Mouse (Mus musculus) kidney, postnatal 25 days (tissue): Measurements from ENCODE around the gene Zfc3h1.
A peak's percentile ranks its signal among the peaks of the same experiment; 100 is the strongest.

Source experiments
- DNase-seq, 2 experiments: peaks; one replicate each; pipeline ENCODE4 v3.0.0; 2021; ENCODE audit warnings: mixed read lengths in 2 of 2

Gene Zfc3h1

DNA sequence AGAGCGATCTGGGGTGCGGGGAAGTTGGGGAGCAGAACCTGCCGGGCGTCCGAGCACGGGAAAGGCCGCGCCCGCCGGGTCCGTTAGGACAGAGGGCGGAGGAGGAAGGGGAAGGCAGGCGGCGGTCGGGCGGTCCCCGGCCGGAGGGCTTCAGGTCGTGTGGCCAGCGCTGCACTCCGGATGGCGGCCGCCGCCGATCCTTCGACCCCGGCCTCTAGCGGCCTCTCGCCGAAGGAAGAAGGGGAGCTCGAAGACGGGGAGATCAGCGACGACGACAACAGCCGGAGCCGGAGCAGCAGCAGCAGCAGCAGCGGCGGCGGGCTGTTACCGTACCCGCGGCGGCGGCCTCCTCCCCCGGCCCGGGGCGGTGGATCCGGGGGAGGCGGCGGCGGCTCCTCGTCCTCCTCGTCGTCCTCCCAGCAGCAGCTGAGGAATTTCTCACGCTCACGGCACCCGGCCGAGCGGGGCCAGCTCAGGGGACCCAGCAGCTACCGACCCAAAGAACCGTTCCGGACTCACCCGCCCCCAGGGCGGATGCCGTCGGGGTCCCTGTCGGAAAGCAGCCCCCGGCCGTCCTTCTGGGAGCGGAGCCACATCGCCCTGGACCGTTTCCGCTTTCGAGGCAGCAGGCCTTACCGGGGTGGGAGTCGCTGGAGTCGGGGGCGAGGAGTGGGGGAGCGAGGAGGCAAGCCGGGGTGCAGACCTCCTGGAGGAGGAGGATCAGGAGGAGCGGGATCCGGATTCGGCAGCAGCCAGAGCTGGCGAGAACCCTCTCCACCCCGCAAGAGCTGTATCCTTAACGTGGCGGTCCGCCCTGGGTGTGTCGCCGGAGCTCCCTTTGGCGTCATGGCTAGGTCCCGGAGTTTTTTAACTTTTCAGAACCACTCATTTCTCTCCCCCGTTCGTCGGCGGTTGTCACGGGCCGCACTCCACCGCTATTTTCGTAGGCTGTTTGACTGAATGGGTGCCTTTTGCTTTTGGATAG, 551 bp downstream of the Zfc3h1 start:
- peak; percentile 45 to 70 for DNase-seq

GRCm38 (mm10) chr10:115387891-115388290, 3.1 kb downstream of the Zfc3h1 start:
- no peak for DNase-seq

DNA sequence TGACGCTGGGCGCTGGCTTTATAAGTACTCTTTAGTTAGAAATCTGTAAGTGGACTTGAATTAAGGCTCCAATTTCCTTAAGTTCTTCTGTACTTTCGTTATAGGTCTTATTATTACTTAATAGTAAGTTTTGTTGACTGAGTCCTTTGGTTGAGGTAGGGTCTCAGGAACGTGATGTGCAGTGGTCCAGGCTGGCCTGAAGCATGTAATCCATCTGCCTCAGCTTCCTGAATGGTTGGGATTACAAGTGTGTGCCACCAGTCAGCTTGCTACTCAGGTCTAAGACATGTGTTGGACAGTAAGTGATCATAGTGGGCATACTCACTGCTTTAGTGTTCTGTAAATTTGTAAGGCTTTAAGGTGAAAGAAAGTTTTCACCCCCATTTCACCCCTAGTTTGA, 6.3 kb downstream of the Zfc3h1 start:
- DNase-seq: no peak

DNA sequence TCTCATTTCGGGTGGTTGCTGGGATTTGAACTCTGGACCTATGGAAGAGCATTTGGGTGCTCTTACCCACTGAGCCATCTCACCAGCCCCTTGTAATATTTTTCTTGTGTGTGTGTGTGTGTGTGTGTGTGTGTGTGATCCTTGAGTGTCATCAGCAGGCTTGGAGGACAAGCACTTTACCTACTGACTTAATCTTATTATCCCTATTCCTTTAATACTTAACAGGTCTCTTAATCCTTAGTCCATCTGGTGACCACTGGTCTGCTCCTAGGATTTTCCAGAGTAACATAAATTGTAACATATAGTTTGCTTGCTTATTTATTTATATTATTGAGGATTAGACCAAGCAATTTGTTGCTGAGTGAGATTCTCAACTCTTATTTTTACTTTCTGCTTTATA, 7.1 kb downstream of the Zfc3h1 start:
- no peak for DNase-seq

- DNase-seq: peak; percentile 47 to 59
Measured at GRCm38 (mm10) chr10:115406393-115406792, 21.6 kb downstream of the Zfc3h1 start.

- no peak for DNase-seq
Measured at GRCm38 (mm10) chr10:115413496-115413895, 28.7 kb downstream of the Zfc3h1 start.

GRCm38 (mm10) chr10:115414056-115414455, 29.3 kb downstream of the Zfc3h1 start:
- no peak for DNase-seq

DNA sequence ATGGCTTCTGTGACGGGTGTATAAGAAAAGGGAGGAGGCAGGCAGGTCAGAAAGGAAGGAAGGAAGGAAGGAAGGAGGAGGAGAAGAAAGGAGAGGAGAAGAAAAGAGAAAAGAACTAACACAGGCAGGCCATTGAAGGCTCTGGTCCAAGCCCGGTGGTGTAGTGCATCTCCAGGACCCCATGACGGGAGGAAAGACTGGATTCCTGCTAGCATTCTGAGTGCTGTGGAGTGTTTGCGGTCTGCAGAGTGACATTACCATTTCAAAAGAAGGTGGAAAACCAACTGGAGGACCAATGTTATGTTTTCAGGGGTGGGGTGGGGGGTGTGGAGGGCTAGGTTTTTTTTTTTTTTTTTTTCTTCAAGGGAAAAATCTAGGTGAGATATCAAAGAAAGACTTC, 37.2 kb downstream of the Zfc3h1 start:
- DNase-seq: no peak

DNA sequence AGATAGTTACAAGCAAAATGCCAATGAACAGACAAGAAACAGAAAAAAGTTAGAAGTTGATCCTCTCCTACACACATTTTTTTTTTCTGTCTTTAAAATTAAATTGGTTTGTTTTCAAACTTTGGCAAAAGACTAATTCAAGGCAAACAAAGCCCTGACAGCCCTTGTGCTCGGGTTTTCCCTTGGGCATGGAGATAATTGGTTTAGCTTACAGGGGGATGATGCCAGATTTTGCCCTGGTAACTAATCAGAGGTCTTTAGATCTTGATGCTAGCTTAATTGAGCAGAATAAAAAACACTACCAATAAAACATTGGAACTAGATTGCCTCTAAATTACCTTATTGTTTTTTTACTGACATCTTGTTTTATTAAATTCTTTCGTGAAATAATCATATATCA, 40.6 kb downstream of the Zfc3h1 start:
- DNase-seq: no peak

GRCm38 (mm10) chr10:115437286-115437685, 52.5 kb downstream of the Zfc3h1 start:
- no peak for DNase-seq

- no peak for DNase-seq
Measured at GRCm38 (mm10) chr10:115448614-115449013, 63.9 kb downstream of the Zfc3h1 start.

DNA sequence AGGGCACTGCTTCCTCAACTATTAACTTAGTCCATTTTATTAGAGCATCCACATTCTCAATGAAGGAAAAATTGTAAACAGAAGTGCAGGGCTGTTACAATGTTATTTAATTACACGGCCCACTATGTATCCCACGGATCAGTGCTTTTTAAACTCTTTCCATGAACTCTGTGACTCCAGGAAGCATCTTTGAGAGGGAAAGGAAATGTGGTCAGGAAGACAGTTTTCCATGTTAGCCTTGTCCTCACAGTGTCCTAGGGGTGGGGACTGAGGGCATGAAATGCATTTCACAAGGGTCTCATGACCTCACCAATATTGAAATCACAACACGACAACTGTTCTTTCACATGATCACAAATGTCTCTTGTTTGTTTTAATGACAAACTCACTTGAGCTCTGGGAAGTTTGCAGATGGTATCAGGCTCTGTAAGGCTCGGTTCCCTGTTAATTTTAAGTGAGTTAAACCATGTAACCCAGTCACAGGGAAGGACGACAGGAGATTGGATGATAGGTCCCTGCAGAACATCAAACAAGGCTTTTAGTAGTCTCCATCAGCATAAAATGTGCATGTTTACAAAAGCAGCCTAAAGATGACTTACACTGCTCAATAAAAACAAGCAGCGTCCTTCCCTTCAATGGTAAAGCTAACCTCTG, 72.7 kb downstream of the Zfc3h1 start:
- DNase-seq: no peak

- no peak for DNase-seq
Measured at GRCm38 (mm10) chr10:115462646-115463045, 77.9 kb downstream of the Zfc3h1 start.

DNA sequence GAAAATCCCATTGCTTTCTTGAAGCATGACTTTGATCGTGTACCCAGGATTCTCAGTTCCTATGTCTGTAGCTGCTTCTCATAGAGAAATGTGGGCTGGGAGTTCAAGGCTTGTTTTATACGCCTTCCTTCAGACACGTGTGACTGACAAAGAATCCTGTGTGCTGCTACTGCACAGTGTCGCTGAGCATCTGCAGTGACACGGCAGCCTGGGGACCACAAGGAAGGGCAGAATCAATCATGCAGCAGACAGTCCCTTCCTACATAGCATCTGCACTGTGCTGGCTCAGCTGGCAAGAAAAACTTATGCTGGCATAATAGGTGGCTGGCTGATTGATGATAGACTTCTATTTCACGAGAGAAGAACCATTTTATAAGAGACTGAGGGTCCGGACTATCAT, 80.3 kb downstream of the Zfc3h1 start:
- DNase-seq: no peak

GRCm38 (mm10) chr10:115465778-115466177, 81.0 kb downstream of the Zfc3h1 start:
- no peak for DNase-seq

DNA sequence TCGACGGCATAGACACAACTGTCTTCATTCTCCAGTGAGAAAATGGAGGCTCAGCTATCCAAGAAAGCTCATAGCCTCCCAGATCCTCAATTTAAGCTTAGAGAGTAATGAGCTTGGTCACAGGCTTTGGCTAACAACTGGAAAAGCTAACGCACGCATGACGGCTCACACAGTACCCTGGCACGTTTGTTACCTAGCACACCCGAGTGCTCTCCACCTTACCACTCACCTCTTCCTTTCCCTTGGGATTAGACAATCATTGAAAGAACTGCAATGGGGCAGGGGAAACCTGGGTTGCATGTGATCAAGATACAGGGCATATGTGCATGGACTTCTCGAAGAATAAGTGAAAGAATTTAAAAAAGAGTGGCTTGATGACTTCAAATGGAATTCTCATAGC, 83.2 kb downstream of the Zfc3h1 start:
- DNase-seq: no peak

- DNase-seq: no peak
Measured at GRCm38 (mm10) chr10:115468632-115469031, 83.9 kb downstream of the Zfc3h1 start.

- DNase-seq: no peak
Measured at GRCm38 (mm10) chr10:115469040-115469439, 84.3 kb downstream of the Zfc3h1 start.

GRCm38 (mm10) chr10:115470621-115471334, 86.0 kb downstream of the Zfc3h1 start:
- no peak for DNase-seq

DNA sequence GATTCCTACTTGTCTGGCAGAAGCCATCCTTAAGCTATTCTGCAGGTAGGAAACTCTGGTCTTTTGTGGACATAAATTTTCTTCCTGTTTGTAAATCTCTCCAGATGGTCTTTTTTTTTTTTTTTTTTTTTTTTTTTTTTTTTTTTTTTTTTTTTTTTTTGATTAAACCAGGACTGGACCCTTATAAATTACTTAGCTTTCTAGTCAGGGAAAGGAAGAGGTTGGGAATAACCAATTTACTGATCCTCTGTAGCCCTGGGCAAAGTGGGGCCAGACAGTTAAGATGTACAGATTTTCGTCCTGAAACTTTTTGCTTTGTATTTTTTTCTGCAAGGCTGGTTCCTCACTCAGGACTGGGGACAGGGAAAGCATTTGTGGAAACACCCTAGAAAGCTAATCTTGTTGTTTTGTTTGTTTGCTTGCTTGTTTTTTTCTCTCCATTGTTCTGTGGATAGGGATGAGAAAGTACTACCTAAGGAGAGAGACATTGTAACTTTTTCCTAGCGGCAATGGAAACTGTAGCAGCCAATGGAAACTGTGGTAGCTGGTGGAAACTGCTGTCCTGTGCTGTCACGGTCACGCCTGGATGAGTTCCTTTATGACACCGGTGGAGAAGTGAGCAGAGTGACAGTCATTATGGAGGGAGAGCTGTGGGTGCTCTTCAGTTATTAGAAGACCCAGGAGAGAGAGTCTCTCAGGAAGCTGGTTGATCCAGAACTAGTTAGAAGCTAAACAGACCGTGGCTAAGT, 88.6 kb downstream of the Zfc3h1 start:
- no peak for DNase-seq

DNA sequence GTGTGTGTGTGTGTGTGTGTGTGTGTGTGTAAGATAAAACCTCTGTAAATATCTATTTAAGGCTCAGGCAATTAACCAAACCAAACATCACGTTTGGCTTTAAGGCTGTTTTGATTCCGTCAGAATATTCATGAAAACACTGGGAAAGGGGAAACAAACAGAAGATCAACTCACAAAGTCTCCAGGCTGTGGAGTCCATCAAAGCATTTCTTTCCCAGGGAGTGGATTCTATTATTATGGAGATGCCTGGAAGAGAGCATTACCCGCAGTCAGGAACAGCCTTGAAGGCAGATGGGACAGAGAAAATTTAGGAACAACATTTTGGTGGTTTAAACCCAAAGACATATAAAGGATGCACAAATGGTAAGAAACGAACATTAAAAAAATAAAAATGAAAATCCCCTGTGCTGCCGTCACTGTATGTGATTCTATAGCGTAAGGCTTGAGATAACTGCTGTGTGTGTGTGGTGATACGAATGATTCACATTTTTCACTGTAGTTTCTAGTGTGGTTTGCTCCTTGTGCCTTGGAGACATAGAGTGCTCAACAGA, 90.3 kb downstream of the Zfc3h1 start:
- no peak for DNase-seq

DNA sequence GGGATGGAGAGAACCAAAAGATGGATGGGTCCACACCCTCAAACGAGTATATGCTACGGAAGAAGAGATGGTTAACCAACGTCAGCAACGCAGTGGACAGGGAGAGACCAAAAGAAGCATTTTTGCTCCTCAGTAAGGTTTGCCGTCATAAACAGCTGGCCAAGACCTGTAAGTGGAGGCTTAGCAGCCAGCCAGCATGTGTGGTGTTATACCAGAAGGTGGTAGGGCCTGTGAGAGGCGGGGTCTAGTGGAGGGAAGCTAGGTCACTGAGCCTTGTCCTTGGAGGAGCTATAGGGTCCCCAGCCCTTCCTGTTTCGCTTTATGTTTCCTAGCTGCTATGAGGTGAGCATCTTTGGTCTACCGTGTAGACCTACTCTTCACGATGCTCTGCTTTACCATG, 91.7 kb downstream of the Zfc3h1 start:
- DNase-seq: no peak
